Mouse (Mus musculus): ENCODE data around the gene Tmem108. TPM values are rescaled to one million over a fixed set of nuclear protein-coding genes. Genes with fewer than 3 reads are reported as not detected.

Tmem108 gene
- total and polyA plus RNA-seq, 2 experiments from 2014 or later: 24.8 to 25.2 TPM

- no peak for TF ChIP-seq CTCF (IDR thresholded peaks at IDR 0.05)
- Histone ChIP-seq H3K27me3 (ENCODE audit: insufficient read depth, low read length) (no peaks in the 10 kb centered on the region), H3K4me1 (ENCODE audit: insufficient read depth, low read length) (no peaks in the 10 kb centered on the region), H3K36me3 (ENCODE audit: insufficient read depth, low read length) (0 out of 2 replicates have a peak, but pooled peaks cover 3% of the 10 kb centered on the region), H3K9ac (replicated peaks; ENCODE audit: low read length, poor library complexity, severe bottlenecking) (no peak overlapping the region), H3K4me3 (ENCODE audit: low read depth, low read length) (no peak overlapping the region), H3K4me2 (ENCODE audit: low read depth, low read length, poor library complexity, severe bottlenecking) (no peak overlapping the region), H3K9me3 (ENCODE audit: low read length) (no peaks in the 10 kb centered on the region), H3K27ac (ENCODE audit: low read depth, low read length) (no peak overlapping the region)
- WGBS: 54% methylated on average over 7 of the region's 7 CpGs
- DNase-seq (ENCODE audit: low spot score) (no peak), ATAC-seq (ENCODE audit: low FRiP score) (no peak)
Observed at GRCm38 (mm10) chr9:103489096-103489495, 272.5 kb downstream of the Tmem108 start.

DNA sequence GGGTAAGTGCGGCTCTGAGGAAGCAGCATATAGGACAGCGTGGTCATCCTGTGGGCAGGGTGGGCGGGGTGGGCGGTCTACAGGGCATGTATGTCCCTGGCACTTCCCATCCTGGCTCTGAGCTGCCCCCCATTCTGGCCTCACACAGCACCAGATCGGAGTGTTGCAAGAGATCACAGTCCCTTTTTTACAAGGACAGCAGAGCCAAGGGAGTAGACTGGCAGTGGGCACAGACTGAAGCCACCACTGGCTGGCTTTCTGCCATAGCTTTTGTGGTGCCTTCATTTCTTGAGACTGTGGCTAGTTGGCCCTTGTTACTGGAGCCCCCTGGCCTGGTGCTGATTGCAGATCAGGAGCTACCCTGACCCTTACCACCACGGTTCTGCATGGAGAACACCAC is 275.4 kb downstream of the Tmem108 start:
- DNase-seq (ENCODE audit: low spot score) (peak; percentile 53), ATAC-seq (ENCODE audit: low FRiP score) (no peak)
- Histone ChIP-seq H3K9me3 (ENCODE audit: low read length) (no peaks in the 10 kb centered on the region), H3K27ac (ENCODE audit: low read depth, low read length) (no peak overlapping the region), H3K4me3 (ENCODE audit: low read depth, low read length) (no peak overlapping the region), H3K4me1 (ENCODE audit: insufficient read depth, low read length) (no peaks in the 10 kb centered on the region), H3K4me2 (ENCODE audit: low read depth, low read length, poor library complexity, severe bottlenecking) (no peak overlapping the region), H3K27me3 (ENCODE audit: insufficient read depth, low read length) (no peaks in the 10 kb centered on the region), H3K36me3 (ENCODE audit: insufficient read depth, low read length) (0 out of 2 replicates have a peak, but pooled peaks cover 3% of the 10 kb centered on the region), H3K9ac (replicated peaks; ENCODE audit: low read length, poor library complexity, severe bottlenecking) (no peak overlapping the region)
- no peak for TF ChIP-seq CTCF (IDR thresholded peaks at IDR 0.05)
- 84% methylated on average over 6 of the region's 6 CpGs for WGBS

DNA sequence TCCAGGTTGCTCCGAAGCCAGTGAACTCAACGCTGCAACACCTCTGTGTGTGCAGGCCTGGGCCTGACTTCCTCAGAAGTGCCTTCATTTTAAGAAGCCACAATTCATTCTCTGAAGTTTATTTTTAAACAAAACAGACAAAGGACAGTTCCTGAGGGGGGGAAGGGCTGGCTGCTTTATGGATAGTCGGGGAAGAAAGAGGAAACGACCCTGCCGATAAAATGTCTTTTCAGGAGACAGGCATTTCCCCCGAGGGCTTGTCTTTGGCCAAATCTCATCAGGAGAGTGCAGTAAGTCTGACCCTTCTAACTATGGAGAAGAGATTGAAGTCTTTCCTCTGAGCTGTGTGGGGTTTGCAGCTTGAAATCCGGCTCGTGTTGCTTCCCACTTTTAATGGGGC is 276.0 kb downstream of the Tmem108 start:
- Histone ChIP-seq H3K4me2 (ENCODE audit: low read depth, low read length, poor library complexity, severe bottlenecking) (no peak overlapping the region), H3K9me3 (ENCODE audit: low read length) (no peaks in the 10 kb centered on the region), H3K4me3 (ENCODE audit: low read depth, low read length) (no peak overlapping the region), H3K9ac (replicated peaks; ENCODE audit: low read length, poor library complexity, severe bottlenecking) (no peak overlapping the region), H3K27me3 (ENCODE audit: insufficient read depth, low read length) (no peaks in the 10 kb centered on the region), H3K4me1 (ENCODE audit: insufficient read depth, low read length) (peaks cover 4% of the 10 kb centered on the region; the same call in 1 of the 2 replicates), H3K27ac (ENCODE audit: low read depth, low read length) (no peak overlapping the region), H3K36me3 (ENCODE audit: insufficient read depth, low read length) (0 out of 2 replicates have a peak, but pooled peaks cover 3% of the 10 kb centered on the region)
- ATAC-seq (ENCODE audit: low FRiP score): no peak
- no peak for TF ChIP-seq CTCF (IDR thresholded peaks at IDR 0.05)
- DNase-seq (ENCODE audit: low spot score): no peak
- WGBS: 49% methylated on average over 8 of the region's 8 CpGs

DNA sequence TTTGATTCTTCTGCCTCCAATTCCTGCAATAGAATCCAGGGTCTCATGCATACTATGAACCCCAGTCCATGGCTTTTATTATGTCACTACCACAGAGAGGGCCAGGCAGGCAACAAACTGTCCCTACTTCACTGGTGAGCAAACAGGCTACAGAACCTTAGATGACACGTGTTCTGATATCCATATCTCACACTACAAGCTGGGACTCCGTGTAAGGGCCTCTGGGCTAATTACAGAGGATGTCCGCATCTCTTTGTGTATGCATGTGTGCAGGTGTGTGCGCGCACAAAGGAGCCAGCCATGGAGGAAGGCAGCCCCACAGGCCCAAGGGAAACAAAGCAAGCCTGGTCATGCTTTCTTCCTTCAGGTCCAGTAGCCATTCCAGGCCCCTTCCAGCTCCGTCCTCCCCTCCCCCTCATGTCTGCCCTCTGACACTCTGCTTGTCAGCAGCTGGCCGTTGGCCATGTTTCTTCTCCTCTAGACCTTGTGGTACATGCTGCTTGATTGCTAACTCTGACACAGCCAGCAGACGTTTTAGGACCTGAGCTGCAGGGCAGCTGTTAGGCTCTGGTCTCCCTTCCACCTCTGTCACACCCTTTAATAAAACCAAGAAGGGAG is 280.9 kb downstream of the Tmem108 start:
- no peak for TF ChIP-seq CTCF (IDR thresholded peaks at IDR 0.05)
- H3K27ac ChIP-seq (ENCODE audit: low read depth, low read length): no peak overlapping the region; the same call in 1 of the 2 replicates
- ATAC-seq (ENCODE audit: low FRiP score) (no peak), DNase-seq (ENCODE audit: low spot score) (peak; percentile 66)
- no peak overlapping the region for H3K4me3 ChIP-seq (ENCODE audit: low read depth, low read length)
- WGBS: 44% methylated on average over 8 of the region's 8 CpGs
- 0 out of 2 replicates have a peak overlapping the region, but pooled peaks have one; percentile 4 for H3K9ac ChIP-seq (replicated peaks; ENCODE audit: low read length, poor library complexity, severe bottlenecking)
- H3K36me3 ChIP-seq (ENCODE audit: insufficient read depth, low read length): no peaks in the 10 kb centered on the region
- H3K4me2 ChIP-seq (ENCODE audit: low read depth, low read length, poor library complexity, severe bottlenecking): no peak overlapping the region
- H3K4me1 ChIP-seq (ENCODE audit: insufficient read depth, low read length): peaks cover 5% of the 10 kb centered on the region; the same call in 1 of the 2 replicates
- H3K27me3 ChIP-seq (ENCODE audit: insufficient read depth, low read length): no peaks in the 10 kb centered on the region
- no peaks in the 10 kb centered on the region for H3K9me3 ChIP-seq (ENCODE audit: low read length)

- Histone ChIP-seq H3K4me3 (ENCODE audit: low read depth, low read length) (no peak within 1 kb of the TSS), H3K27ac (ENCODE audit: low read depth, low read length) (no peak within 1 kb of the TSS; the same call in 1 of the 2 replicates), H3K9me3 (ENCODE audit: low read length) (no peaks in the 10 kb centered on the region), H3K4me2 (ENCODE audit: low read depth, low read length, poor library complexity, severe bottlenecking) (no peak within 1 kb of the TSS), H3K27me3 (ENCODE audit: insufficient read depth, low read length) (no peaks in the 10 kb centered on the region), H3K4me1 (ENCODE audit: insufficient read depth, low read length) (peaks cover 5% of the 10 kb centered on the region; the same call in 1 of the 2 replicates), H3K9ac (replicated peaks; ENCODE audit: low read length, poor library complexity, severe bottlenecking) (0 out of 2 replicates have a peak within 1 kb of the TSS, but pooled peaks have one; percentile 4), H3K36me3 (ENCODE audit: insufficient read depth, low read length) (no peaks in the 10 kb centered on the region)
- WGBS: 64% methylated on average over 9 of the region's 9 CpGs
- ATAC-seq (ENCODE audit: low FRiP score) (no peak), DNase-seq (ENCODE audit: low spot score) (peak; percentile 53)
- no peak for TF ChIP-seq CTCF (IDR thresholded peaks at IDR 0.05)
Observed at GRCm38 (mm10) chr9:103480044-103480576, 281.5 kb downstream of the Tmem108 start, which contains the start of gene Bfsp2. Bfsp2 (minus strand) TSS chr9:103480420.

GRCm38 (mm10) chr9:103475414-103475813 is 286.2 kb downstream of the Tmem108 start:
- Histone ChIP-seq H3K27ac (ENCODE audit: low read depth, low read length) (no peak overlapping the region), H3K4me2 (ENCODE audit: low read depth, low read length, poor library complexity, severe bottlenecking) (no peak overlapping the region), H3K9me3 (ENCODE audit: low read length) (no peaks in the 10 kb centered on the region), H3K9ac (replicated peaks; ENCODE audit: low read length, poor library complexity, severe bottlenecking) (no peak overlapping the region), H3K4me1 (ENCODE audit: insufficient read depth, low read length) (peaks cover 3% of the 10 kb centered on the region; the same call in 1 of the 2 replicates), H3K4me3 (ENCODE audit: low read depth, low read length) (no peak overlapping the region), H3K36me3 (ENCODE audit: insufficient read depth, low read length) (no peaks in the 10 kb centered on the region), H3K27me3 (ENCODE audit: insufficient read depth, low read length) (no peaks in the 10 kb centered on the region)
- DNase-seq (ENCODE audit: low spot score) (no peak), ATAC-seq (ENCODE audit: low FRiP score) (no peak)
- WGBS: 84% methylated on average over 6 of the region's 6 CpGs
- TF ChIP-seq CTCF (IDR thresholded peaks at IDR 0.05): no peak

All from midbrain, postnatal 0 days (tissue).